Mouse (Mus musculus) layer of hippocampus, adult 6 months (tissue): ENCODE results near the gene Gm13124. TPM values are rescaled to one million over a fixed set of nuclear protein-coding genes. Genes with fewer than 3 reads are reported as not detected.

Experiments
- long read RNA-seq, 2 experiments: library from polyadenylated mRNA; unstranded; transcript quantifications; one replicate each; pipeline ENCODE4 v2.0.0; 2019 to 2020
- polyA plus RNA-seq: library from polyadenylated mRNA; unstranded; fragments of <200 nt; fragmentation: Nextera tagmentation; gene quantifications from 2 replicates; pipeline ENCODE4 v1.2.3, GENCODE M21; 2021

Gm13124 gene
- not detected in 2 replicates for polyA plus RNA-seq
- long read RNA-seq, experiment 1 = 0 reads
- long read RNA-seq, experiment 2 = 0 reads

DNA sequence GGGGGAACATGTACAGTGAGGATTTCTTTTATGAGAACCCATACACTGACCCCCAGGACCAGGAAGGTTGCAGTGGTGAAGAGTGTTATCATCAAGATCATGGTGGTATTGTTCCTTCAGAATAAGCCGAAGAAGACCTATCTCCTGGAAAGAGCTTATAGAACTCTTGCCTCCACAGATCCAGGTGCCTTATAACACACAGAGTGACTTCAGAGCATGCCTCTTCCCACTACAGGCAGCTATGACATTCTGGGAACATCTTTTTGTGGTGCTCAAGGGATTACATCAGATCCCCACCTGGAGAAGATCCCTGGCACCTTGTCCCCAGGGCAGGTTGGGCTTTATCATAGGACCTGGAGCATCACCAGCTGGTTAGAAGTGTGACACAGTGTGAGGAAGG, at the start of gene Gm13124:
Gene Gm13124, minus strand, starts transcription at position 101 of the 400 bp plus-strand sequence.

DNA sequence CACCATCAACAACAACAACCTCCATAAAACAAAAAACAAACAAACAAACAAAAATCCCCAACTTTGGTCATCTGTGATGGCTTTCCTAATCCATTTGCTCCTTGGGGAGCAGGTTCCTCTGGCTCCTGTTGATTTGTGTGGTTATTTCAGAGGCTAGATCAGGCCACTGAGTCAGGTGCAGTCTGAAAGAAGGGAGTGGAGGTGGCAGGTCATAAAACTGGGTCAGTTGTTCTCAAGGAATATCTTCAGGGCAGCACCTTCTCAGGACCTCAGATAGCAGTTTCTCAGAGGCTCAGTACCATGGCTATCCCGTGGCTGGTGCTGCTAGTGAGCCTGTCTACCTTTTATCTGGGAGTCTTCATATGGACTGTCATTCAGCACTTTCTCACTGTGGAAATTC, 48.5 kb upstream of the Gm13124 start, which contains the start of gene Aadacl4:
Gene Aadacl4, plus strand, starts transcription at position 301 of the 400 bp plus-strand sequence.

GRCm38 (mm10) chr4:144519522-144519921, 45.4 kb downstream of the Gm13124 start, which contains the start of gene 9430007A20Rik:
Gene 9430007A20Rik (plus strand): TSS chr4:144519822.

Other genes with a start within 250 kb of the Gm13124 start
- gene Gm13128, start 234.9 kb downstream of the Gm13124 start, polyA plus RNA-seq = not detected in 2 replicates
- not detected in 2 replicates for gene Gm13119, start 207.2 kb downstream of the Gm13124 start, polyA plus RNA-seq
- gene Pramef20, start 187.2 kb downstream of the Gm13124 start, polyA plus RNA-seq = not detected in 2 replicates
- not detected in 2 replicates for gene Pramef12, start 156.7 kb downstream of the Gm13124 start, polyA plus RNA-seq
- not detected in 2 replicates for gene 1700012P22Rik, start 126.4 kb downstream of the Gm13124 start, polyA plus RNA-seq
- gene Gm9944, start 111.8 kb downstream of the Gm13124 start, polyA plus RNA-seq = not detected in 2 replicates
- not detected in 2 replicates for gene Aadacl3, start 101.4 kb downstream of the Gm13124 start, polyA plus RNA-seq
- gene 9430007A20Rik, start 45.3 kb downstream of the Gm13124 start, polyA plus RNA-seq = not detected in 2 replicates
- not detected in 2 replicates for gene Aadacl4, start 48.6 kb upstream of the Gm13124 start, polyA plus RNA-seq
- gene Gm436, start 121.2 kb upstream of the Gm13124 start, polyA plus RNA-seq = not detected in 2 replicates
- gene Gm13178, start 156.3 kb upstream of the Gm13124 start, polyA plus RNA-seq = not detected in 2 replicates
- gene Gm438, start 221.4 kb upstream of the Gm13124 start, polyA plus RNA-seq = not detected in 2 replicates